In genomic region chr4:22924181-22924580, GRCm38 (mm10) we compare ENCODE assay signal across 18 mouse cellular contexts.
DNase-seq lines count a peak whose midpoint lies in the region; ATAC-seq and TF ChIP-seq lines count a peak whose summit lies in the region.
"Had no signal": no experiment of that assay in that cellular context is flagged by ENCODE, and none has a peak within 500 bp of the region (broad histone marks: within the 10 kb centered on the region; RNA-seq: fewer than 3 reads in every experiment).

No protein-coding gene starts in this region.

- H3K4me1 ChIP-seq in heart, adult 2 months (ENCODE audit: control insufficient read depth, insufficient read depth, low read length), result no peaks in the 10 kb centered on the region
- peaks cover 2 to 4% of the 10 kb centered on the region in 2 experiments; a peak in 2 of 4 replicates for H3K4me1 ChIP-seq in heart, embryonic 14.5 days (ENCODE audit: control insufficient read depth in 2 of 2, insufficient read depth in 2 of 2, low read length in 2 of 2)
- H3K4me1 ChIP-seq in lung, adult 2 months (ENCODE audit: control insufficient read depth, insufficient read depth, low read length), result no peaks in the 10 kb centered on the region
- H3K4me1 ChIP-seq in cerebellum, adult 2 months (ENCODE audit: control insufficient read depth, insufficient read depth, low read length), result no peaks in the 10 kb centered on the region
- H3K4me1 ChIP-seq: embryonic facial prominence, embryonic 15.5 days; forebrain, embryonic 13.5 days; limb, embryonic 10.5 days; liver, embryonic 13.5 days had no signal

- no peak overlapping the region for H3K9ac ChIP-seq in heart, adult 2 months (ENCODE audit: low read depth, low read length)
- no peak overlapping the region for H3K9ac ChIP-seq in heart, embryonic 14.5 days (ENCODE audit: low read length)
- H3K9ac ChIP-seq: embryonic facial prominence, embryonic 15.5 days; forebrain, embryonic 13.5 days; liver, embryonic 13.5 days had no signal

- H3K27me3 ChIP-seq in heart, adult 2 months (ENCODE audit: control insufficient read depth, insufficient read depth, low read length), result no peaks in the 10 kb centered on the region
- no peaks in the 10 kb centered on the region for H3K27me3 ChIP-seq in heart, embryonic 14.5 days (ENCODE audit: control insufficient read depth, insufficient read depth, low read length)
- H3K27me3 ChIP-seq in cerebellum, adult 2 months (ENCODE audit: control insufficient read depth, insufficient read depth, low read length), result no peaks in the 10 kb centered on the region
- H3K27me3 ChIP-seq: embryonic facial prominence, embryonic 15.5 days; forebrain, embryonic 13.5 days; liver, embryonic 13.5 days had no signal

- 57% methylated on average over 8 of the region's 8 CpGs for WGBS in heart, adult 2 months
- 52% methylated on average over 8 of the region's 8 CpGs for WGBS in heart, embryonic 14.5 days
- WGBS in lung, adult 2 months, result 74% methylated on average over 8 of the region's 8 CpGs
- 90% methylated on average over 8 of the region's 8 CpGs for WGBS in cerebellum, adult 2 months

- H3K36me3 ChIP-seq in heart, adult 2 months (ENCODE audit: control insufficient read depth, insufficient read depth, low read length), result peaks cover 2% of the 10 kb centered on the region; the same call in 1 of the 2 replicates
- no peaks in the 10 kb centered on the region for H3K36me3 ChIP-seq in heart, embryonic 14.5 days (ENCODE audit: control insufficient read depth, insufficient read depth, low read length)
- H3K36me3 ChIP-seq: embryonic facial prominence, embryonic 15.5 days; limb, embryonic 10.5 days; liver, embryonic 13.5 days; midbrain, embryonic 10.5 days had no signal

- no peaks in the 10 kb centered on the region for H3K79me2 ChIP-seq in heart, adult 2 months (replicated peaks; ENCODE audit: control insufficient read depth, insufficient read depth, low read length)

- H3K27ac ChIP-seq in heart, adult 2 months, result peak overlapping the region; percentile 48; the same call in 1 of the 2 replicates
- H3K27ac ChIP-seq in heart, embryonic 14.5 days (replicated peaks in 1 of 2; ENCODE audit: control insufficient read depth in 1 of 2, insufficient read depth in 1 of 2, low read depth in 2 of 2, low read length in 2 of 2), result peak overlapping the region; percentile 41 to 86; a peak in 3 of 4 replicates
- H3K27ac ChIP-seq in cerebellum, adult 2 months (ENCODE audit: insufficient read depth, low read length), result no peak overlapping the region
- H3K27ac ChIP-seq: embryonic facial prominence, embryonic 15.5 days; forebrain, embryonic 13.5 days; limb, embryonic 10.5 days; liver, embryonic 13.5 days; midbrain, embryonic 10.5 days had no signal

- no peak for TF ChIP-seq EP300 in heart, adult 2 months (IDR thresholded peaks at IDR 0.05; ENCODE audit: insufficient read depth, low read depth, low read length)

- no peak overlapping the region for H3K4me2 ChIP-seq in heart, embryonic 14.5 days (ENCODE audit: low read length)
- H3K4me2 ChIP-seq: embryonic facial prominence, embryonic 15.5 days; forebrain, embryonic 13.5 days; liver, embryonic 13.5 days had no signal

- TF ChIP-seq POLR2A in heart, adult 2 months (IDR thresholded peaks at IDR 0.05; ENCODE audit: insufficient read depth, low read depth, low read length), result no peak
- no peak for TF ChIP-seq POLR2A in lung, adult 2 months (IDR thresholded peaks at IDR 0.05; ENCODE audit: borderline replicate concordance, extremely low read depth, low read depth, low read length)
- no peak for TF ChIP-seq POLR2A in cerebellum, adult 2 months (IDR thresholded peaks at IDR 0.05; ENCODE audit: borderline replicate concordance, insufficient read depth, low read length)

- intact Hi-C loops in heart, adult 2 months (cut with DNase I), result no loop called here
- intact Hi-C loops in heart, postnatal 14 days (cut with DNase I), result no loop called here
- intact Hi-C loops in left cerebral cortex, postnatal 36 days (cut with DNase I), result loop anchor here (10.0 kb wide), 1 partner anchor 429 kb away; no protein-coding TSS in a partner anchor

- H3K9me3 ChIP-seq in heart, embryonic 14.5 days (ENCODE audit: control insufficient read depth, low read length), result no peaks in the 10 kb centered on the region
- H3K9me3 ChIP-seq: embryonic facial prominence, embryonic 15.5 days; forebrain, embryonic 13.5 days; limb, embryonic 10.5 days; liver, embryonic 13.5 days; midbrain, embryonic 10.5 days had no signal

- no peak for DNase-seq in heart, adult 2 months
- no peak for DNase-seq in heart, postnatal 14 days
- DNase-seq in brain, adult 2 months (ENCODE audit: low read depth, low spot score), result peak; percentile 93
- peak; percentile 35 to 36 for DNase-seq in left cerebral cortex, postnatal 36 days (ENCODE audit: low spot score in 2 of 2)
- no peak for DNase-seq in lung, adult 2 months
- no peak for DNase-seq in cerebellum, adult 2 months
- DNase-seq: adrenal gland, adult 8-10 months; cerebellum, postnatal 36 days; kidney, adult 18-20 months; kidney, postnatal 4 days; liver, embryonic 13.5 days; lung, postnatal 10 days had no signal

- no peak for TF ChIP-seq CTCF in heart, adult 2 months (IDR thresholded peaks at IDR 0.05)
- TF ChIP-seq CTCF in lung, adult 2 months (IDR thresholded peaks at IDR 0.05; ENCODE audit: insufficient read depth, low read length), result no peak
- TF ChIP-seq CTCF in cerebellum, adult 2 months (IDR thresholded peaks at IDR 0.05; ENCODE audit: borderline replicate concordance, insufficient read depth, low read depth, low read length), result no peak

- no peak overlapping the region for H3K4me3 ChIP-seq in heart, adult 2 months
- H3K4me3 ChIP-seq in heart, embryonic 14.5 days (ENCODE audit: control insufficient read depth in 1 of 2, insufficient read depth in 1 of 2, low read depth in 1 of 2, low read length in 2 of 2), result no peak overlapping the region
- no peak overlapping the region for H3K4me3 ChIP-seq in lung, adult 2 months (replicated peaks; ENCODE audit: extremely low read depth, low read depth, low read length)
- no peak overlapping the region for H3K4me3 ChIP-seq in cerebellum, adult 2 months (replicated peaks; ENCODE audit: insufficient read depth, low read depth, low read length)
- H3K4me3 ChIP-seq: embryonic facial prominence, embryonic 15.5 days; forebrain, embryonic 13.5 days; limb, embryonic 10.5 days; liver, embryonic 13.5 days; midbrain, embryonic 10.5 days had no signal

- ATAC-seq in heart, embryonic 14.5 days (ENCODE audit: insufficient number of reproducible peaks, insufficient read depth, low FRiP score, low read depth), result 0 out of 2 replicates have a peak, but pooled peaks have one; percentile 39
- ATAC-seq: forebrain, embryonic 13.5 days; hindbrain, embryonic 16.5 days had no signal

Comparison
In these comparisons a context has a peak if more than half of its experiments do, and no peak if none do; other contexts are left out.
1. DNase-seq: peak in brain, adult 2 months (single experiment) and left cerebral cortex, postnatal 36 days (2 of 2); none in heart, adult 2 months (0 of 2), heart, postnatal 14 days (0 of 2), lung, adult 2 months (single experiment) and cerebellum, adult 2 months (0 of 2).